Mouse (Mus musculus) midbrain, embryonic 12.5 days (tissue): ENCODE measurements around the gene Wasf3. TPM values are rescaled to one million over a fixed set of nuclear protein-coding genes. Genes with fewer than 3 reads are reported as not detected.

Experiments
- polyA plus RNA-seq: library from polyadenylated mRNA; unstranded; fragments of >200 nt; fragmentation: Nextera tagmentation; extraction: Ambion mirVana; gene quantifications from 2 replicates; pipeline ENCODE4 v1.2.1, GENCODE M21; 2016

Gene Wasf3
- polyA plus RNA-seq, 1 experiment from 2014 or later, result 12.0 TPM

Other genes starting within 250 kb of the Wasf3 start
- not detected in 2 replicates for gene Gm5565, start 224.4 kb upstream of the Wasf3 start, polyA plus RNA-seq
- not detected in 2 replicates for gene Gm6309, start 214.3 kb upstream of the Wasf3 start, polyA plus RNA-seq
- gene 1700001J03Rik, start 199.7 kb upstream of the Wasf3 start, polyA plus RNA-seq, result not detected in 2 replicates
- 25.5 and 28.6 TPM in 2 replicates for gene Rnf6, start 163.4 kb upstream of the Wasf3 start, polyA plus RNA-seq
- gene Cdk8, start 153.8 kb upstream of the Wasf3 start, polyA plus RNA-seq, result 34.0 and 39.1 TPM in 2 replicates
- gene Gm6408, start 97.0 kb downstream of the Wasf3 start, polyA plus RNA-seq, result not detected in 2 replicates
- not detected in 2 replicates for gene Gm6370, start 106.4 kb downstream of the Wasf3 start, polyA plus RNA-seq
- gene 4930449I24Rik, start 117.4 kb downstream of the Wasf3 start, polyA plus RNA-seq, result not detected in 2 replicates
- not detected in 2 replicates for gene Gm3402, start 129.1 kb downstream of the Wasf3 start, polyA plus RNA-seq
- not detected in 2 replicates for gene Gm3404, start 140.8 kb downstream of the Wasf3 start, polyA plus RNA-seq
- gene Gm3409, start 152.7 kb downstream of the Wasf3 start, polyA plus RNA-seq, result not detected in 2 replicates
- not detected in 2 replicates for gene Gm3415, start 171.2 kb downstream of the Wasf3 start, polyA plus RNA-seq
- 0.79 and 0.85 TPM in 2 replicates for gene Gpr12, start 200.3 kb downstream of the Wasf3 start, polyA plus RNA-seq